Mouse (Mus musculus): ENCODE measurements around the gene Max. TPM values are rescaled to one million over a fixed set of nuclear protein-coding genes. Genes with fewer than 3 reads are reported as not detected.

Max gene
- total RNA-seq, 4 experiments from 2014 or later, result 59.2 to 86.0 (median 63.7) TPM

DNA sequence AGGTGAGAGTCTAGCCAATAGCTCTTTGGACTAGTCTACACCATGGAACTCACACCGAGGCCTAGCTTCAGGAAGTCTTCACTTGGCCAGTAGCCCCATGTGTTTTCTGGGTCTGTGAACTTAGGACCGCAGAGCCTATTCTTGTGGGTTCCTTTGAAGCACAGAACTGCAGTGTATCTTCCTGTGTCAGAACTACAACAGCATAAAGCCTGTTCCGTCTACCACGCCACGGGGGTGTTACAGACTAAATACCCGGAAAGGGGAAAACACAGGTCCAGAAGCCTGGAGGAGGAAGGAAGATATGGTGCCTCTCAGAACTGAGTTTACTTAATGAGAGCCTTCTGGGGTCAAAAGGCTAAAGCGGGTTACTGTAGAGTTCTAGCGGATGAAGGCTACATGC is 38.9 kb downstream of the Max start:
- peak; percentile 31 for DNase-seq (ENCODE audit: low spot score)

DNA sequence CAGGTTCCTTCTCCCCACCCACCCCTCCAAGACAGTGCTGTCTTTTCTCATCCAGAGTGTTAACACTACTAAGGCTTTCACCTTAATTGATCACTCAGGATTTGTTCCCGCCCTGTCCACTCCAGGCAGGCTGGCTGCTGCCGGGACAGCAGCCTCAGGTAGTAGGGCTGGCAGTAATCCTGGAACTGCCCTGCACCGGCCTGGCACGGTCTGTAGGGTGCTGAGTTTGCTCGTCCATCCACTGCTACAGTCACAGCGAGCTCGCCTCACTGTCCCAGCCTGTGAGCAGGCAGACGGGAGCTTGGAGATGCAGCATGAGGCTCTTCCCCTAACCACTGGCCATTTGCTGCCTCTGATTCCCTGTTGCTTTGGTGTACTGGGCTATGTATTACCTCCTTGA is 41.0 kb downstream of the Max start:
- DNase-seq (ENCODE audit: low spot score), result no peak

DNA sequence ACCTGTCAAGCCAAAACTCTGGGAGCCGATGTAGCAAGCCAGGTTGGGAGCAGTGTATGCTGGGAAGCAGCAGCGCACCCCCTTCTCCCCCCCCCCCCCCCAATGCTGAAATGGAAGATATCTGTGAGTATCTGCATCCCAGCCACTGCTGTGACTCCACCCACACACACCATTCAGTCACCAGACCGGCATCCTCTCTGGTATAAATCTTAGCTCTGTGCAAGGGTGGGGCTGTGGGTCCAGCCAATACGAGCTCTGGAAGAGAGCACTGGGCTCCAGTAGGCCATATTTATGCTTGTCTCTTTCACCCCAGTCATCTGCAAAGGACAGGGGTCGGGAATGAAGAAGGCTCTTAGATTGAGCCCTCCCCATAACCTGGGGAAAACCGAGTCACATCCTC is 41.6 kb downstream of the Max start:
- no peak for DNase-seq (ENCODE audit: low spot score)

DNA sequence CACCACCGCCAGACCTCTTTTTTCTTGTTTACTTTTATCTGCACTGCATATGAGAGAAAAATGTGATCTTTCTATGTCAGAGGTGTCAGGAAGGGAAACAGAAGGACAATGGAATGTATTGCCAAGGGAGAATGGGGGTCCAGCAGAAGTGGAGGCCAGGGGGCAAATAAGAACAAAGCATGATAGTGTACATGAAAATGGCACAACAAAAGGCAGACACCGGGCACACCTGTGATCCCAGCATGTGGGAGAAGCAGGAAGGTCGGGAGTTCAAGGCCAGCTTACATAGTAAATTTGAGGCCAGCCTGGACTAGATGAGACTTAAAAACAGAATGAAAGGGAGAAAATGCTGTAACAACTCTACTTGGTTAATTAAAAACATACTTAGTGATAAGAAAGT is 43.1 kb downstream of the Max start:
- no peak for DNase-seq (ENCODE audit: low spot score)

DNA sequence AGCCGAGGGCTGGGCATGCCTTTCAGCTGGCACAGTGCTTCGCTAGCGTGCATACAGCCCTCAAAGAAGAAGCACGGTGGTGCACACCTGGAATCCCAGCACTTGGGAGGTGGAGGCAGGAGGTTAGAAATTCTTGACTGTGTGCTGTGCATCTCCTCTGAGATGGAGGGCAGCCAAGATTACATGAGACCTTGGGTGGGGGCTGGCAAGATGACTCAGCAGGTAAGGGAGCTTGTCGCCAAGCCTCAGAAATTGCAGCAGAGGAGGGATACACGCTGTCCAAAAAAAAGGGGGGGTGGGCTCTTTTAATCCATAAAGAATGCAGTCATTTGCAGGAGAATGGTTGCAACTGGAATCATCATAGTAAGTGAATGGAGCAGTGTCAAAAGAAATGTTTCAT is 43.9 kb downstream of the Max start:
- DNase-seq (ENCODE audit: low spot score), result no peak

DNA sequence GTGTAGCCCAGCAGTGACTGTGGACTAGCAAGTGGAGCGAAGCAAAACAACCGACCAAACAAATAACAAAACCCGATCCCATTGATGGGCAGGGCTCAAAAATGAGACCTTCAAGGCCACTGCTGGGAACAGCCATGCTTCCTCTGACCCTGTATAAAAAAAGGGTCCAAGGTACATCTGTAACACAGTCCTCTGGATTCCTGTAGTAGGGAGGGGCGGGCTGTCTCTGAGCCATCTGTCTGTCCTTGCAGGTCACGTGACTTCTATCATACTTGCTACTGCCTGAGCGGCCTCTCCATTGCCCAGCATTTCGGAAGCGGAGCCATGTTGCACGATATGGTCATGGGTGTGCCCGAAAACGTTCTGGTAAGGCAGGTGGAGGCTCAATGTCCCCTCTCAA is 45.8 kb downstream of the Max start:
- DNase-seq (ENCODE audit: low spot score), result no peak

DNA sequence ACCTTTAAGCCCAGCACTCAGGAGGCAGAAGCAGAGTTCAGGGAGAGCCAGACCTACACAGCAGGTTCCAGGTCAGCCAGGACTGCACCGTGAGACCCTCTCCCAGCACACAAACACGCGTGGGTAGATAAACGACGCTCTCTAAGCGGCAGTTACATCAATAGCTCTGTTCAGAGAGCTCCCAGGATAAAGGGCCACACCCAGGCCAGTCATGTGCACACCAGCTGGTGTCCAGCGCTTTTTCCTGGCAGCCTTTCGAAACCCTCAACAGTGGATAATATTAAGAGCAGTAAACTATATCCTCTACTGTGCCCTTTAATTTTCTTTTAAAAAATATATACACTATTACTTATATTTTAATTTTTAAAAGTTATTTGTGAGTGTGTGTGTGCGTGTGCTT is 49.8 kb downstream of the Max start:
- DNase-seq (ENCODE audit: low spot score), result no peak

DNA sequence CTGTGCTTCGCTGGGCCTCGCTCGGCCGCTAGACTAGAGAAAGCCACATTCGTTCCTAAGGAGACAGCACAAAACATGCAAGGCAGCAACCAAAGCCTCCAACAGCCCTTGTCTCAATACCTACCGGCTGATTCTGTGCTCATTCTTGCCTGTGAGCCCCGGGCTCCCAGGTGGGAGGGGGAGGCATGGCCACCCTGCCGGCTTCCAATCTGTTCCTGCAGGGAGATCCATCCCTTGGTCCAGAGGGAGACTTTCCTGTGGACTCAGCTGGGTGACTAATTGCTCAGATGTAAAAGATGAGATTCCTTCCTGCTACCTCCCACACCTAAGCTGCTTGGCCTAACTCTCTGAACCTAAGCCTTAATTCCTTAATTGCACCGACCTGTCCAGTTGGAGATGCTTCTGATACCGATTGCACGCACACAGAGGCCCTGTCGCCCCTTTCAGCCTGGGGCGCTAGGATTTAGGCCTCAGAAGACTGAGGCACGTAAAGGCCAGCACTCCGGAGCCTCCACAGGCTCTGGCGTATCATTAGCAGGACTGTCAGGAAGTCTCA is 50.8 kb downstream of the Max start:
- DNase-seq (ENCODE audit: low spot score), result no peak

DNA sequence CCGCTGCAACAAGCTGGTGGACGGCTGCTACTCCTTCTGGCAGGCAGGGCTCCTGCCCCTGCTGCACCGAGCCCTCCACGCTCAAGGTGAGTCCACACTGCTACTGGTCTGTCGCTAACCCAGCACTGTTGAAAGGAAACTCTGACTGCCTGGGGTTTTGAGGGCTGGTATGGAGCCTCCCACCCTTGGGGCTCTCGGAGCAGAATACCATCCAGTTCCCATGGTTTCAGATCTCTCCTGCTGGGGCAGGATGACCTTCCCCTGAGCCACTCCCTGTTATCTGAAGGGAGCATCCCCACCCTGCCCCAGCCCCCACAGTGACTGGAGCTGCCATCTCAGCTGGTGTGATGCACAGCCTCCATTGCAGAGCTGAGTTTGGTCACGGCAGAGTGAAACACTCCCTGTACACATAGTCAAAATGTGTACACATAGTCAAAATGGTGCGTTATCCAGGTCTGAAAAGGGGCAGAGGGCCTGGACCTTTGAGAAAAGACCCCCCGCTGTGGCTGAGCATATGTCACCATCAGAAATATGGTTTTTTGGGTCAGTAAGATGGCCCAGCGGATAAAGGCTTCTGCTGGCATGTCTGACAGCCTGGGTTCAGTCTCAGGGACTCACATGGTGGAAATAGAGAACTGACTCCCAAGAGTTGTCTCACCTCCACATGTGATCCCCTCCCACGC is 51.6 kb downstream of the Max start:
- no peak for DNase-seq (ENCODE audit: low spot score)

DNA sequence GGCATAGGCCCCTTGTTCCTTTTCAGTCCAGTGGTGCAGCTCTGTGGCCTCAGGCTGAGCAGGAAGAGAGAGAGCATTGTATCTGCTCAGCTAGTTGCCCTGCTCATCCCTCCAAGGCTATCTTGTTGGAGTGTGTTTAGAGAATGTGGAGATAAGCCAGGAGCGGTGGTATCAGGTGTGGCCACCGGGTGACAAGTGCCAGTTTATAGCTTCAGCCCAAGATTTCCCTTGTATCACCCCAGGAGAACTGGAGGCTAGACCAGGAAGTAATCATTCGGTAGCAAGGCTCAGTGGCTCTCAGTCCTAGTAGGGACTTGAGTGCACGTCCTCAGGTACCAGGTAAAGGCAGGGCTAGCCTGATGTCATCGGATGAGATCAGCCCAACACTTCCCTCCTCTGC is 52.8 kb downstream of the Max start:
- DNase-seq (ENCODE audit: low spot score), result no peak

DNA sequence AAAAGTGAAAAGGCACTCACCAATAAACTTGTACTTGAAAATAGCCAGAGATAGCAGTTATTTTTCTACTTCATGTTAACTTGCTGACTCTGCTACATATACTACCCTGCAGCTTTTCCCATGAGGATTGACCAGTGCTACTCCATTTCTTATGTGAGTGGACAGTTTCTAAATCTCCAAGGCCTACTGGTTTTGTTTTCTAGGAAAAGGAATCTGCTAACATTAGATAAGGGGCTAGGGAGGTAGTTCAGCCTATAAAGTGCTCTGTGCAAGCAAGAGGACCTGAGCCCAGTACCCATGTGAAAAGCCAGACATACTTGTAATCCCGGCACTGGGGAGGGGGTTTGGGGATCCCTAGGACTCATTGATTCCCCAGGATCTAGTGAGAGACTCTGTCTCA is 55.7 kb downstream of the Max start:
- no peak for DNase-seq (ENCODE audit: low spot score)

DNA sequence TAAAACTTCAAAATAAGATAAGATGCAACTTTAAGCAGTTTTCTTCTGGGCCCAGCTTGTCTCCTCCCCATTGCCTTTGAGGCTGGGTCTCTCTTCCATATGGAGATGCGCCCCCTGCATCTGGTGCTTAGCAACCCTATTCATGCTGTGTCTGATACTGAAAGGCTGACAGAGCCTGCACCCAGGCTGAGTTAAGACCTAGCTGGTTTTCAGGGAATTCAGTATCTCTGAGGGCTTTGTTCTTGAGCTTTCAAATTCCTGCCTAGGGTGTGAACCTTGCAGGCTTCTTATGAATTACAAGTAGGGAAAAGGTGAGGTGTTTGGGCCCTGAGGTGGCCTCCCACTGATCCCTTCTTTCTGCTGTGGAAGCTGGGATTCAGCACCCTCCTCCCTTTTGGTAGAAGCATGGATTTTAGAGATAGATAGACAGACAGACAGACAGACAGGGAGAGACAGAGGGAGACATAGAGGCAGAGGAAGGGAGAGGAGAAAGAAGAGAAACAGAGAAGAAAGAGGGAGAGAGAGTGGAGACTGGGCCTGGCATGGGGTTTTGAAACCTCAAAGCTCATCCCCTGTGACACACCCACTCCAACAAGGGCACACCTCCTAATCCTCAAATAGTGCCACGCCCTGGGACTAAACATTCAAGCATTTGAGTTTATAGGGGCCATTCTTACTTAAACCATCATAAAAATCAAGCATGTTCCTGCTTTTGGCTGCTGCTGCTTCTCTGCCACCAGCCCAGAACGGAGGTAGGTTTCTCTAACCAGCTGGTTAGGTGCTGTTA is 60.3 kb downstream of the Max start:
- DNase-seq (ENCODE audit: low spot score), result no peak

DNA sequence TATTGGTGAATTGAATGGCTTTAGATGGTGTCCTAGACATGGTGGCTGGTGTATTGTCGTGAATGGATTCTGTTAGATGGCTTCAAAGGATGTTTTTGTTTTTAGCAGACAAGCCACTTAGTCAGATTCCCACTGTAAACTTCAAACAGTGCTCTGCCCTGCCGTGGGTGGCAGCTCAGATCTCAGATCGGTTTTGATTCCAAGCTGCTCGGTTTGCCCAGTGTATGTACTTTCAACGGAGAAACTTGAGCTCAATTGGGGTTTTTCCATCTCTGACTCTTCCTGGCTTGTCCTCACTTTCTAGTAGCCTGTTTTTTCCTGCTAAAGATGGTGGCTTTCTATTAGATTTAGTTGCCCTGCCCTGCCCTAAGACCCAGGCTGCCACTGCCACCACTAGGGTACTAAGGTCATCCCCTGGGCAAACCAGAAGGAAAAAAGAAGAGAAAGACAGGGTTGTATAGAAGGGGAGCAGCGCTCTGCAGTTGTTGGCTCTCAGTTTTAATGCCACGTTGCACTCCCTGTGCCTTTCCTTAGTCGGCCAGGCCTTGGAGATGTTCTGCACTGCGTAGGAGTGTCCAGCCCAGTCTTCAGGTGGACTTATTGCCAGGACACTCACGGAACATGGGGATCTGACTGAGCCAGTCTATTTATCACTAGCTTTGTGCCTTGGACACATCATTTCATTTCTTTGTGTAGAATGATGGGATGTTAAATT is 62.6 kb downstream of the Max start:
- DNase-seq (ENCODE audit: low spot score), result no peak

DNA sequence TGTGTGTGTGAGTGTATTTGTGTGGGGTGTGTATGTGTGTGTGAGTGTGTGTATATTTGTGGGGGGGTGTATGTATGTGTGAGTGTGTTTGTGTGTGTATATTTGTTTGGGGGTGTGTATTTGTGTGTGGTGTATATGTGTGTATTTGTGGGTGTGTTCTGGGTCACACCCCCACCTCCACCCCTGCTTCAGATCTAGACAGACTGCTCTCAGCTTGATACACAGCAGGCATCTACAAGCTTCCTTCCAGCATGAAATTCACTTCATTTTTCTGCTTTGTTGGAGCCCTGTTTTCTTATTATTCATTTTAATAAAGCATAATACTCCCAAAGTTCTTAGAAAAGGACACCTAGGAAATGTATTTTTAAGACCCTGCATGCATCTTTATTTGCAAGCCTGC is 63.9 kb downstream of the Max start:
- no peak for DNase-seq (ENCODE audit: low spot score)

DNA sequence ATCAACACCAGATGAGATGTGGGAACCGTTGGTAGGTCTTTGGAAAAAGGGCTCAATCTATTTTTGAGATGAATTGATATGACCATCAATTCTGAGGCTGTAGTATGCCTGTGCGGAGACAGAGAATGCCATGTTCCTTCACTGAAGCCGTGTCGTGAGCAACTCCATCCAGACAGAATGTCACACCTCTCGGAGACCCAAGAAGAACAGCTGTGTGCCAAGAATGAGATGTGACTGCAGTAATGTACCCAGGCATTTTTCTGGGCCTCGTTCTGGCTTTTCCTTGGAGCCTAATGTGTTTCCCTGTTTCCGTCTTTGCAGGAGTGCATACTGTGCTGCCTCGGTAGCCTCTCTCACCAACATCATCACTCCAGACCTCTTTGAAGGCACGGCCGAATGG is 65.0 kb downstream of the Max start:
- no peak for DNase-seq (ENCODE audit: low spot score)

DNA sequence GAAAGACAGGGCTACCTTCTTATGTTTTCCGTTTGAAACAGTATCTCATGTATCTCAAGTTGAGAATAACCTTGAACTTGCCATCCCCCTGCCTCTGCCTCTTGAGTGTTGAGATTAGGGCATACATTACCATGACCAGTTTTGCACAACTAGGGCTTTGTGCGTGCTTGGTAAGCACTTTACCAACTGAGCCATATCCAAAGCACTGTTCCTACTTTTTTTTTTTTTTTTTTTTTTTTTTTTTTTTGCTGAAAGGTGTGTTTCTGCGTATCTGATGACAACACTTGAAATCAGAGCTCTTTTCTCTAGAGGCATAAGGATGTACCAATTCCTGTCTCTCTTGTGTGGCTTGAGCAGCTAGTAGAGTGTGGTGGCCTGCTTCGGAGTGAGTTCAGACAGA is 65.4 kb downstream of the Max start:
- no peak for DNase-seq (ENCODE audit: low spot score)

DNA sequence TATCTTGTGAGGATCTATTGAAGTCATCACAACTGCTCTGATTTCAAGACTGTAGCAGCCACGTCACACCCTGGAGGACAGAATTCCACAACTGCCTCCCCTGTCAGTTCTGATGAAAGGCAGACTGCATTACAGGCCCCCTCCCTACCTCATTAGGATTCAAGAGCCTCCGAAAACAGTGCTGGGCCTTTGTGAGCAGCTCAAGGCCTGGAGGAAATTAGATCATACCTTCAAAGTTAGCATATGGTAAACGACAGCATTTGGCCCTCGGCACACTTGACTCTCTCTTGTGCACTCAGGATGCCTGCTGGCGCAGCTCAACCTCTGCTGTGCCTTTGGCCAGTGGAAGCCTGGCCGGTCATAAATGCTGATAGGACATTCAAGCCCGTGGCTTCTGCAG is 66.2 kb downstream of the Max start:
- DNase-seq (ENCODE audit: low spot score), result no peak

DNA sequence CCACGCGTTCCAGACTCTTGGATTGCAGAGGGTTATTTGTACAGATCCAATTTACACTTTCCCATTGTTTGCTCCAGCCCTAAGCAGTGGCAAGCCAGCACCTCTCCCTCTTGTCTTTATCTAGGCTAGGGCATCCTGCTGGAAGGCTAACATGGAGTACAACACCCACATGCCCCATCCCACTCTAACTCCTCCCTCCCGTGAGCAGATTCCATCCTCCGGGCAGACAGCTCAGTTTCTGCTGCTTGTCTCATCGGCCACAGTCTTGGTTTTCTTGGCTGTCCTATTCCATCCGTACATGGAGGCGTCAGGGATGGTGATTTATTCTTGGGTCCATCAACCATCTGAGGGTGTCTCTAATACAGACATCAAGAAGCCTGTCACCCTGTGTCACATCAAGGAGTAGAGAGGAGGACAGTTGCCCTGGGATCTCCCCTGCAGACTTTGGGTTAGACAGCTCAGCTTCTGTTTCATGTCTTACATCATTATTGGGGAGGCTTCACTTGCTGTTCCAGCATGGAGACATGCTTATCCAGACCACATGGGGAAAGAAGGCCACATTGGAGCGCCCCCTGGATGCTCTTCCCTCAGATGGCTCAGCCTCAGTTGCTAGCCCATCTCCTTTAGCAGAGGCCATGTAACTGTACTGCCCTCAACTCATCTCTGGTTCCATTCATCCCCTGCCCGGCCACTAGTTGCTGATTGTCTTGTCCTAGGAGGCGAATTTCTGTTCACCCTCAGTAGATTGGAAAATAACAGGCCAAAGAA is 67.0 kb downstream of the Max start:
- no peak for DNase-seq (ENCODE audit: low spot score)

DNA sequence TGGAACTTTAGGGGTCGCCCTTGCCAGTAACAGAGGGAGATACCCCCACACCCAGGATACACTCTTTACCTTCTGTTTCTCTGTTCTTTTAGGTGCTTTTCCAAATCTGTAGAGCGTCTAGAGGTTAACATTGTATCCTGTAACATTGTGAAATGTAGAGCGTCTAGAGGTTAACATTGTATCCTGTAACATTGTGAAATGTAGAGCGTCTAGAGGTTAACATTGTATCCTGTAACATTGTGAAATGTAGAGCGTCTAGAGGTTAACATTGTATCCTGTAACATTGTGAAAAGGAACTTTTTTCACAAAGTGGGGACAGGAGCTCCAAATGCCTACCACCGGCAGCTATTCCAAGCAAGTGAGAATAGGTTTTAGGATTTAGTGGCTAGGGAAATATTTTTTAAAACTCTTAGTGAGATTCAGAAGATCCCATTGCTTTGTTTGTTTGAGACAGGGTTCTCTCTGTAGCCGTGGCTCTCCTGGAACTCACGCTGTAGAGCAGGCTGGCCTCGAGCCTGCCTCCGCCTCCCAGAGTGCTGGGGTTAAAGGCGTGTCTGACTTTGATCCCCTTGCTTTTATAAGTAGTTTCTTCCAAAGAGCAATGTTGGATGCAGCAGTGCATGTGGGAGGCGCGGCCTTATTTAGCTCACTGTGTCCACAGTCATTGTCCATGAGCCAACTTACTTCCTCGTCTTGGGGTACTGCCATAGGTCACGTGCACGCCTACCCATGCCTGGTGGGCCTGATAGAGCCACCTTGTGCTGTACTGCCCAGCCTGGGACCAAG is 68.9 kb downstream of the Max start:
- no peak for DNase-seq (ENCODE audit: low spot score)

DNA sequence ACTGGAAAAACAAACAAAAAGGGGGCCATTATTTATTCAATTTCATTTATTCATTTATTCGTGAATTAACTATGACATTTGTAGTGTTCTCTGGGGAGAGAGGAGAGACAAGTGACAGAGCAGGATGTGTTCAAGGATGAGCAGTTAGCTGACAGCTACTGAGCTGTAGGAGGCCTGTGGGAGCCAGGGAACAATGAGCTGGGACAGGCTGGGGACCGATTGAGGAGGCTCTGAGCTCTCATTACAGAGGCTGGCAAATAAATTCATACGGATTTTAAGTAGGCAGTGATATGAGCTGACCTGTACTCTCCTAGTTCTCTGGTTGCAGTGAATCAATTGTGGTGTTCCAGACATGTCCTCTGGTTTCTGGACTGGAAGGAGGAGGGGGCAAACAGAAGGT is 70.8 kb downstream of the Max start:
- DNase-seq (ENCODE audit: low spot score), result no peak
